ENCODE assay signal across 21 mouse cellular contexts in the genomic region with DNA sequence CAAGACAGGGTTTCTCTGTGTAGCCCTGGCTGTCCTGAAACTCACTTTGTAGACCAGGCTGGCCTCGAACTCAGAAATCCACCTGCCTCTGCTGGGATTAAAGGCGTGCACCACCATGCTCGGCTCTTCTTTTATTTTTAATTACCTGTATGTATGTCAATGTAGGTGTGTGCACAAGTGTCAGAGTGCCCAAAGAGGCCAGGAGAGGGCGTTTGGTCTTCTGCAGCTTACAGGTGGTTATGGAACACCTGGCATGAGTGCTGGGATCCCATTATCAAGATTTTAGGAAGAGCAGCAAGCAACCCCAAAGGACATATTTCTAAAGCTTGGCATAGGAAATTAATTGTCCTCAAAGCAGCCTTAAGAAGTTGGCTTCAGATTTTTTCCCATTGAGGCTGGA. TPM values are rescaled to one million over a fixed set of nuclear protein-coding genes. Genes with fewer than 3 reads are reported as not detected.
DNase-seq lines count a peak whose midpoint lies in the region; ATAC-seq and TF ChIP-seq lines count a peak whose summit lies in the region.
"Had no signal": no experiment of that assay in that cellular context is flagged by ENCODE, and none has a peak within 500 bp of the region (broad histone marks: within the 10 kb centered on the region; RNA-seq: fewer than 3 reads in every experiment).

No protein-coding gene starts in this region.

- no peaks in the 10 kb centered on the region for H3K27me3 ChIP-seq in kidney, postnatal 0 days (ENCODE audit: insufficient read depth, low read length)
- no peaks in the 10 kb centered on the region for H3K27me3 ChIP-seq in CH12.LX (replicated peaks)
- H3K27me3 ChIP-seq: heart, embryonic 15.5 days; limb, embryonic 12.5 days had no signal

- TF ChIP-seq POLR2A in CH12.LX (IDR thresholded peaks at IDR 0.05; ENCODE audit: low read depth, low read length) = no peak

- no peak for ATAC-seq in kidney, postnatal 0 days (replicated peaks; ENCODE audit: low FRiP score, low read depth)
- ATAC-seq: inflammation-experienced regulatory T-cells, adult 6 months had no signal

- in situ Hi-C loops in CH12.LX (cut with MboI; ENCODE audit: low pct_ligation_motif_present, low pct_unique_long_range_greater_than_20kb, low sequenced_read_pairs) = loop anchor here (25.0 kb wide), 1 partner anchor 170 kb away; a partner anchor contains a TSS

- no peak overlapping the region for H3K4me2 ChIP-seq in kidney, postnatal 0 days (ENCODE audit: low read length)
- peak overlapping the region; percentile 87 for H3K4me2 ChIP-seq in CH12.LX (ENCODE audit: insufficient read depth, low read depth, poor library complexity, severe bottlenecking)

- no peak for DNase-seq in kidney, postnatal 0 days (ENCODE audit: low spot score)
- no peak for DNase-seq in kidney, adult 11 months
- peak; percentile 26 for DNase-seq in CD4-positive helper T cell, adult 2 months (ENCODE audit: low read depth, low spot score)
- DNase-seq in CH12.LX (ENCODE audit: extremely low read depth) = no peak
- peak; percentile 61 for DNase-seq in fat pad, adult 2 months (ENCODE audit: extremely low read depth, low read depth, low spot score)
- no peak for DNase-seq in c-Kit-positive CD71-positive TER-119-positive erythroid progenitor cells, embryonic 14.5 days (ENCODE audit: low spot score)
- no peak for DNase-seq in neural tube, embryonic 10.5 days (ENCODE audit: extremely low spot score, low spot score)
- no peak for DNase-seq in urinary bladder, adult 2 months (ENCODE audit: low spot score)
- DNase-seq: cerebellum, postnatal 14 days; embryo, embryonic 11 days; gastrocnemius, postnatal 10 days; heart, adult 2 months; kidney, postnatal 14 days; lung, postnatal 36 days; right cerebral cortex, postnatal 14 days; thymus, postnatal 36 days had no signal

- H3K4me1 ChIP-seq in kidney, postnatal 0 days (replicated peaks; ENCODE audit: insufficient read depth, low read length) = 0 out of 2 replicates have a peak, but pooled peaks cover 5% of the 10 kb centered on the region
- peaks cover 6 to 56% of the 10 kb centered on the region in 2 experiments; a peak in 3 of 4 replicates for H3K4me1 ChIP-seq in CH12.LX (ENCODE audit: control insufficient read depth in 1 of 2, insufficient read depth in 2 of 2)

- no peaks in the 10 kb centered on the region for H3K9me3 ChIP-seq in kidney, postnatal 0 days (replicated peaks; ENCODE audit: low read length)
- no peaks in the 10 kb centered on the region for H3K9me3 ChIP-seq in CH12.LX (replicated peaks; ENCODE audit: low read length)
- H3K9me3 ChIP-seq: heart, embryonic 15.5 days; limb, embryonic 12.5 days had no signal

- dilution Hi-C loops in CH12.LX (cut with MboI; ENCODE audit: extremely low pct_ligation_motif_present, extremely low pct_unique_long_range_greater_than_20kb, low sequenced_read_pairs) = no loop called here

- peaks cover 72% of the 10 kb centered on the region for H3K79me2 ChIP-seq in CH12.LX (replicated peaks; ENCODE audit: control insufficient read depth, extremely low read depth, insufficient read depth, poor library complexity, severe bottlenecking)

- peak; percentile 18; the same call in 1 of the 2 replicates for TF ChIP-seq CTCF in kidney, postnatal 0 days (IDR thresholded peaks at IDR 0.05; ENCODE audit: low read depth)
- TF ChIP-seq CTCF in CH12.LX (conservative IDR thresholded peaks at IDR 0.05 in 1 of 2, IDR thresholded peaks at IDR 0.05 in 1 of 2; ENCODE audit: low read depth in 2 of 2, low read length in 2 of 2) = peak in 1 of 2 experiments; percentile 30; a peak in 2 of 4 replicates

- no peak for TF ChIP-seq RAD21 in CH12.LX (IDR thresholded peaks at IDR 0.05; ENCODE audit: low read depth, low read length)

- 68% methylated on average over 4 of the region's 4 CpGs for whole genome bisulfite sequencing in kidney, postnatal 0 days

- H3K36me3 ChIP-seq in kidney, postnatal 0 days (ENCODE audit: insufficient read depth, low read length) = no peaks in the 10 kb centered on the region
- peaks cover 0 to 32% of the 10 kb centered on the region in 2 experiments for H3K36me3 ChIP-seq in CH12.LX (replicated peaks in 1 of 2; ENCODE audit: control insufficient read depth in 1 of 2, insufficient read depth in 1 of 2, low read length in 1 of 2)
- H3K36me3 ChIP-seq: heart, embryonic 15.5 days had no signal

- no peak overlapping the region for H3K9ac ChIP-seq in kidney, postnatal 0 days (ENCODE audit: low read depth, low read length)
- no peak overlapping the region for H3K9ac ChIP-seq in CH12.LX (ENCODE audit: insufficient read depth, low read depth)
- H3K9ac ChIP-seq: heart, embryonic 15.5 days; limb, embryonic 12.5 days; liver, embryonic 14.5 days had no signal

- no peak overlapping the region for H3K27ac ChIP-seq in kidney, postnatal 0 days
- no peak overlapping the region for H3K27ac ChIP-seq in CH12.LX (ENCODE audit: insufficient read depth, low read depth)
- H3K27ac ChIP-seq: heart, adult 2 months; heart, embryonic 15.5 days; left cerebral cortex, adult 2 months; limb, embryonic 12.5 days; liver, embryonic 14.5 days had no signal

- H3K4me3 ChIP-seq in kidney, postnatal 0 days (replicated peaks; ENCODE audit: low read depth, low read length) = no peak overlapping the region
- no peak overlapping the region for H3K4me3 ChIP-seq in CH12.LX (replicated peaks in 1 of 3; ENCODE audit: low read depth in 2 of 3, low read length in 2 of 3, poor library complexity in 1 of 3)
- H3K4me3 ChIP-seq: heart, adult 2 months; heart, embryonic 15.5 days; left cerebral cortex, adult 2 months; limb, embryonic 12.5 days had no signal

- TF ChIP-seq EP300 in CH12.LX (IDR thresholded peaks at IDR 0.05; ENCODE audit: low read length) = no peak

TF ChIP-seq in CH12.LX, 34 proteins besides CTCF, POLR2A, EP300 and RAD21:
- TF ChIP-seq NRF1 (IDR thresholded peaks at IDR 0.05; ENCODE audit: low read depth, low read length) (no peak), GABPA (IDR thresholded peaks at IDR 0.05; ENCODE audit: insufficient replicate concordance, low read depth, low read length) (no peak), ZC3H11A (IDR thresholded peaks at IDR 0.05; ENCODE audit: low read depth, low read length) (no peak), PAX5 (IDR thresholded peaks at IDR 0.05; ENCODE audit: low read length) (no peak), MXI1 (IDR thresholded peaks at IDR 0.05; ENCODE audit: low read depth, low read length) (no peak), NELFE (IDR thresholded peaks at IDR 0.05; ENCODE audit: low read depth, low read length) (no peak), HCFC1 (IDR thresholded peaks at IDR 0.05; ENCODE audit: low read depth, low read length) (no peak), ELF1 (IDR thresholded peaks at IDR 0.05; ENCODE audit: low read depth, low read length) (no peak), USF2 (conservative IDR thresholded peaks at IDR 0.05; ENCODE audit: low read depth, low read length) (no peak), ZNF384 (IDR thresholded peaks at IDR 0.05; ENCODE audit: low read depth, low read length) (no peak)

RNA-seq across cellular contexts. Expression of a gene that starts 3.9 kb away (rescaled TPM):
- 103 and 107 TPM in 2 replicates for polyA plus RNA-seq in kidney, postnatal 0 days (2015; fragmentation: Nextera tagmentation; extraction: Ambion mirVana)
- total RNA-seq in CH12.LX (2012; rRNA removed) = 57.5 and 66.6 TPM in 2 replicates
- 140 and 146 TPM in 2 replicates for total RNA-seq in CH12.LX (2014; rRNA removed)
- polyA plus RNA-seq in CH12.LX (2012; ENCODE audit: insufficient read length, low read depth) = 64.7 and 82.3 TPM in 2 replicates
- 17.8 and 20.9 TPM in 2 replicates for polyA plus RNA-seq in urinary bladder, adult 2 months (2012; rRNA removed)

RNA-seq across cellular contexts. Expression of a gene that starts 46.4 kb away (rescaled TPM):
- polyA plus RNA-seq in kidney, postnatal 0 days (2015; fragmentation: Nextera tagmentation; extraction: Ambion mirVana) = 10.1 and 12.6 TPM in 2 replicates
- 0.92 and 0.93 TPM in 2 replicates for total RNA-seq in CH12.LX (2012; rRNA removed)
- total RNA-seq in CH12.LX (2014; rRNA removed) = 2.0 TPM in 2 replicates
- 2.9 and 3.2 TPM in 2 replicates for polyA plus RNA-seq in CH12.LX (2012; ENCODE audit: insufficient read length, low read depth)
- polyA plus RNA-seq in urinary bladder, adult 2 months (2012; rRNA removed) = 16.5 and 19.3 TPM in 2 replicates

Comparison
In these comparisons a context has a peak if more than half of its experiments do, and no peak if none do; other contexts are left out.
1. DNase-seq: peak in CD4-positive helper T cell, adult 2 months (single experiment) and fat pad, adult 2 months (single experiment); none in kidney, postnatal 0 days (single experiment), kidney, adult 11 months (single experiment), CH12.LX (single experiment), c-Kit-positive CD71-positive TER-119-positive erythroid progenitor cells, embryonic 14.5 days (single experiment), neural tube, embryonic 10.5 days (single experiment) and urinary bladder, adult 2 months (single experiment).